Mouse (Mus musculus) embryonic facial prominence, embryonic 14.5 days (tissue): ENCODE measurements around the gene Arhgap27. TPM values are rescaled to one million over a fixed set of nuclear protein-coding genes. Genes with fewer than 3 reads are reported as not detected.

ENCODE experiments used
- ATAC-seq: fragments of 200-750 bp; cut with Nextera tagmentation; 2 replicates; pipeline ENCODE4 v1.8.0; 2017; ENCODE audit warnings: low read depth, moderate number of reproducible peaks, moderate TSS enrichment
- DNase-seq: peaks from one replicate; pipeline ENCODE4 v3.0.0-alpha.2; 2015; ENCODE audit warnings: low spot score
- H3K27ac ChIP-seq: fragments of 300-500 bp; sonication (generic); replicated peaks from 2 replicates; pipeline ENCODE4 v1.5.1; 2014; ENCODE audit warnings: low read depth, mild to moderate bottlenecking, low read length, moderate library complexity
- H3K27me3 ChIP-seq: fragments of 300-500 bp; sonication (generic); replicated peaks from 2 replicates; pipeline ENCODE4 v1.6.1; 2014; ENCODE audit warnings: low read length; ENCODE audit not compliant: control insufficient read depth, insufficient read depth
- H3K36me3 ChIP-seq: fragments of 300-500 bp; sonication (generic); 2 replicates; pipeline ENCODE4 v1.6.1; 2014; ENCODE audit warnings: low read length, mixed read lengths; ENCODE audit not compliant: control insufficient read depth, insufficient read depth
- H3K4me1 ChIP-seq: fragments of 300-500 bp; sonication (generic); 2 replicates; pipeline ENCODE4 v1.6.1; 2014; ENCODE audit warnings: antibody characterized with exemption, low read length; ENCODE audit not compliant: control insufficient read depth, insufficient read depth
- H3K4me2 ChIP-seq: fragments of 300-500 bp; sonication (generic); 2 replicates; pipeline ENCODE4 v1.6.1; 2014; ENCODE audit warnings: low read depth, mild to moderate bottlenecking, low read length, moderate library complexity, mixed read lengths
- H3K4me3 ChIP-seq: fragments of 300-500 bp; sonication (generic); 2 replicates; pipeline ENCODE4 v1.5.1; 2014; ENCODE audit warnings: low read depth, mild to moderate bottlenecking, low read length
- H3K9ac ChIP-seq: fragments of 300-500 bp; sonication (generic); 2 replicates; pipeline ENCODE4 v1.6.1; 2014; ENCODE audit warnings: low read depth, mild to moderate bottlenecking, low read length, moderate library complexity, mixed read lengths
- H3K9me3 ChIP-seq: fragments of 300-500 bp; sonication (generic); 2 replicates; pipeline ENCODE4 v1.6.1; 2016; ENCODE audit warnings: low read length; ENCODE audit not compliant: control insufficient read depth
- WGBS: fragments of 180-500 bp; shearing (Covaris S2); extraction: QIAGEN DNeasy Blood & Tissue Kit; methylation state at CpG from one replicate; pipeline ENCODE4 v1.1.7; 2014; 5-methylcytosine and 5-hydroxymethylcytosine counted together
- polyA plus RNA-seq: library from polyadenylated mRNA; unstranded; fragments of >200 nt; fragmentation: Nextera tagmentation; extraction: Ambion mirVana; gene quantifications from 2 replicates; pipeline ENCODE4 v1.2.1, GENCODE M21; 2014

Gene Arhgap27
- polyA plus RNA-seq, 1 experiment from 2014 or later, result 8.6 TPM

DNA sequence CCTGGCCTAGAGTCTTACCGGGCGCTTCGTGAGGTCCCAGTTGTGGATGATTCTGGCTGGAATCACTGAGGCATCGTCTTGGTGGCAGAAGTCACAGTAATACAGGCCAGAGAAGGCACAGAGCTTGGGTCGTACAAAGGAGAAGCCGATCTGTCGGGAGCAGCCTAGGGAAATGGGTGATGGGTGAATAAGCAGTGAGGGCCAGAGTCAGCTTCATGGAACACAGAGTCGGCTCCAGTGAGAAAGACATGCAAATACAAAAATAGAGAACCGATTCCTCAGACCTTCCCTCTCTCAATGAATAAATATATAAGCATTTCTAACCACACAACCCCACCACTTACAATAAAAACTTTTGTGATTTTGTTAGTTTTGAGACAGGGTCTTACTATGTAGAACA is 10.4 kb upstream of the Arhgap27 start:
- ATAC-seq (no peak), DNase-seq (no peak)
- no peak overlapping the region for H3K4me2 ChIP-seq
- no peak overlapping the region for H3K9ac ChIP-seq
- peaks cover 49% of the 10 kb centered on the region for H3K36me3 ChIP-seq
- H3K27ac ChIP-seq, result no peak overlapping the region
- no peaks in the 10 kb centered on the region for H3K27me3 ChIP-seq
- WGBS, result 93% methylated on average over 9 of the region's 9 CpGs
- H3K4me3 ChIP-seq, result no peak overlapping the region
- H3K4me1 ChIP-seq, result no peaks in the 10 kb centered on the region
- H3K9me3 ChIP-seq, result no peaks in the 10 kb centered on the region

DNA sequence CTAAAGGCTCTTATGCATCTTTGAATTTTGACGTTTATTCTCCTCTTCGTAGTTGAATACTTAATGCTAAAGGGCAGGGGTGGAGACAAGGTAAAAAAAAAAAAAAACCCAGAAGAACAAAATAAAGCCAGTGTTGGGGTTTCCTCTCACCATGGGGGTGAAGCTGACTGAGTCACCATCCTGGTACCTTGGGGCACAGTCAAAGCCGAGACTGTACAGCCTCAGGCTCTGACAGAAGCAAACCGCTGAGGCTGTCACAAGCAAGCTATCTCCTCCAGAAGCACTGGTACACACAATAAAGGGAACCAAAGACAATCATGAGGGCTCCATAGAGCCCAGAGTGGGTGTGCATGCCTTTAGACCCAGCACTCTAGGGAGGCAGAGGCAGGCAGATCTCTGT is 9.1 kb upstream of the Arhgap27 start:
- no peaks in the 10 kb centered on the region for H3K27me3 ChIP-seq
- H3K9me3 ChIP-seq, result no peaks in the 10 kb centered on the region
- 0 out of 2 replicates have a peak overlapping the region, but pooled peaks have one; percentile 35 for H3K27ac ChIP-seq
- no peaks in the 10 kb centered on the region for H3K4me1 ChIP-seq
- H3K4me2 ChIP-seq, result no peak overlapping the region
- no peak for ATAC-seq
- peaks cover 45% of the 10 kb centered on the region for H3K36me3 ChIP-seq
- 79% methylated on average over 4 of the region's 4 CpGs for WGBS
- H3K4me3 ChIP-seq, result no peak overlapping the region
- no peak overlapping the region for H3K9ac ChIP-seq
- no peak for DNase-seq

DNA sequence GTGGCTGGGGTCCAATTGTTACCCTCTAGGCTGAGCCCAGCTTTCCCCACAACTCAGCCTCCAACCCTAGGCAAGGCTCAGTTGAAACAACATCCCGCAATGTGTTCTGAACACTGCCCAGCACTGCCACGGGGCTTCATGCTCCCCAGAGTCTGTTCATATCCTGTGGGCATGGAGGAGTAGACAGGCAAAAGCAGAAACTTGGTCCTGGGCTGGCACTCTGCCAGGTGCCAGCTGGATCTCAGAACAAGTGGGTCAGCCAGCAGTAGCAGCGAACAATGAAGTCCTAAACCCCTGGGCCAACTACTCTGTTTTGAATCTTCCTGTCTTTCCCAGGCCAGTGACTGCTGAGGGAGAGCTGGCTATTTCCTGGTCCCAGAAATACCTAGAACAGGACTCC is 8.6 kb upstream of the Arhgap27 start:
- H3K4me1 ChIP-seq, result no peaks in the 10 kb centered on the region
- H3K27ac ChIP-seq, result 0 out of 2 replicates have a peak overlapping the region, but pooled peaks have one; percentile 35
- H3K9me3 ChIP-seq, result no peaks in the 10 kb centered on the region
- ATAC-seq, result no peak
- no peak for DNase-seq
- peaks cover 45% of the 10 kb centered on the region for H3K36me3 ChIP-seq
- H3K9ac ChIP-seq, result no peak overlapping the region; the same call in 1 of the 2 replicates
- H3K4me2 ChIP-seq, result no peak overlapping the region
- 69% methylated on average over 3 of the region's 3 CpGs for WGBS
- H3K27me3 ChIP-seq, result no peaks in the 10 kb centered on the region
- no peak overlapping the region for H3K4me3 ChIP-seq

DNA sequence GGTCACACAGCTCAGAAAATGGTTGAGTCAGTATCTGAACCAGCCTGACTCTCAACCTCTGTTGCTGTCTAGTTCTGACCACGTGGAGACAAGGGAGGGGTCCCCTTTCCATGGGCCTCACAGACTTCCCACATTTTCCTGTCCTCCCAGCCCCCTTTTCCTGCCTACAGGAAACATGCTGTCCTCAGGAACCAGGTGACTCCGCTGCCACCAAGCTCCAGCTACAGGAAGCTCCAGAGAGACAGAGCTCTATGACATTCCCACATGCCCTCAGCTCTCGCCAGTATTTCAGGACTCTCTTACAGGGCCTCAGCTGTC is 7.7 kb upstream of the Arhgap27 start:
- Histone ChIP-seq H3K27ac (peak overlapping the region; percentile 35; the same call in 1 of the 2 replicates), H3K36me3 (peaks cover 42% of the 10 kb centered on the region), H3K4me2 (no peak overlapping the region), H3K4me3 (no peak overlapping the region), H3K4me1 (no peaks in the 10 kb centered on the region), H3K9me3 (no peaks in the 10 kb centered on the region), H3K27me3 (no peaks in the 10 kb centered on the region), H3K9ac (no peak overlapping the region)
- 68% methylated on average over 3 of the region's 3 CpGs for WGBS
- no peak for ATAC-seq
- DNase-seq, result no peak

DNA sequence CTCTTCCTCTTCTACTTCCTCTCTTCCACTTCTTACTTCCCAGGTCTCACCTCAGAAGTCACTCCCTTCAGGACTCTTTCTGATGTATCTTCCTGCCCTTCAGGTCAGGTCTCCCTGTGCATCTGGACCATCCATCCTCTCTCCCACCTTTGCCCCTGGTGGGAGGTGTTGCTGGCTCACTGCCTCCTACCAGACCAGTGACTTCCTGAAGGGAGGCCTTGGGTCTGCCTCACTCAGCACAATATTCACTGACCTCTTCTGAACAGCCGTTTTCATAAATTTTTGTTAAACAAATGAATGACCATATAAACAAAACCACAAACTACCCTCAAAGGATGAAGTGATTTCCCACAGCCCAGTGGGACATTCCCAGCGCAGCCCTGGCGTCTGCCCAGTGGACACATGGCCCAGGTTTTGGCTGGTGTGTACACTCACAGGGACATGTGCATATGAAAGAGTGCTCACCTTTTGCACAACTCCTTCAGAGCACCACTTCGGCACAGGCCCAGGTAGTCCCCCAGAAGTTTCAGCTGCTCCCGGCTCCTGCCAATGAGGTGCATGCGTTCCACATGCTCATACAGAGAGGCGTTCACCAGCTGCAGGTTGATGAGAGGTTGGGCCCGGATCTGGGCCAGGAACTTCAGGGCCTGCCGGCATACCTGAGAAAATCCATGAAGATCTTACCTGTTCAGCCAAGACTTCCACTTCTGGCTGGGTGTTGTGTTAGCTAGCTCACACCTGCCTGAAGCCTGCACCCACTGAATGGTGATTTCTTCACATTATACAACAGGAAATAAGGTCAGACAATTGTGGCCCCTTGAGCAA is 7.1 kb upstream of the Arhgap27 start:
- H3K27ac ChIP-seq, result no peak overlapping the region
- H3K9me3 ChIP-seq, result no peaks in the 10 kb centered on the region
- H3K4me3 ChIP-seq, result no peak overlapping the region
- no peak overlapping the region for H3K4me2 ChIP-seq
- 90% methylated on average over 9 of the region's 9 CpGs for WGBS
- H3K36me3 ChIP-seq, result peaks cover 41% of the 10 kb centered on the region
- ATAC-seq, result no peak
- H3K27me3 ChIP-seq, result no peaks in the 10 kb centered on the region
- DNase-seq, result no peak
- no peak overlapping the region for H3K9ac ChIP-seq
- H3K4me1 ChIP-seq, result no peaks in the 10 kb centered on the region

DNA sequence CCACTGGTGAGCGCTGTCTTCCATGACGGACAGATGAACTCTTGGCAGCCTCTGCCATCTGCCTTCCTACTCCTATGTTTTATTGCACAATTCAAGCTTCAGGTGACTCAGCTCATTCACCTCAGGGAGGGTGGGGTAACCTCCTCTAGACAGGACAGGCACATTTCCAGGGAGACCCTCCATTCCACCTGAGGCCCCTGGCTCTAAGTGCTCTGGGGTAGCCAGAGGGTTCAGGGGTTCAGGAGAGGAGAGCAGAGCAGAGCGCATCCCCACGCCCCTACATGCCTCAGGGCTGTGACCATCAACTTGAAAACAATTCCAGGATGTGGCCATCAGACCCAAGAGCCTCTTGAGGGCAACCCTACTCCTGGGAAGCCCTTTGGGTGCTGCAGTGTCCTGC is 2.0 kb upstream of the Arhgap27 start:
- H3K4me2 ChIP-seq, result no peak overlapping the region

DNA sequence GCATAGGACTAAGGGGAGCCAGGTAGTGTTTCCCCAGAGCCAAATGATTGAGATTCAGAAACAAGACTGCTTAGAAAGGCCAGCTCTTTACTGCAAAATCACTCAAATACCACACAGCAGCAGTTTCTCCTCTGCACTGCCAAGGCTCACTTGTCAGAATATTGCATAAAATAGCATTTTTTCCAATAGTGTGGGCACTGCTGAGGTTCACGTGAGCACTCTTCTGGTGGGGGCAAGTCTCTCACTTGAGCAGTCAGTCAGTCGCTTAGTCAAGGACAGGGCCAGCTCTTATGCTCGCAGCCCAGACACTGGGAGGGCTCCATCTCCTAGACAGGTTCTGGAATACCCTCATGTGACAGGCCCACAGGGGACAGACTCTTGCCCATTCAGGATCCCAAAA is 1.5 kb upstream of the Arhgap27 start:
- Histone ChIP-seq H3K4me2 (no peak overlapping the region), H3K4me1 (peaks cover 16% of the 10 kb centered on the region), H3K27me3 (peaks cover 44% of the 10 kb centered on the region), H3K27ac (no peak overlapping the region), H3K36me3 (peaks cover 18% of the 10 kb centered on the region), H3K9me3 (no peaks in the 10 kb centered on the region), H3K4me3 (no peak overlapping the region), H3K9ac (no peak overlapping the region)
- 80% methylated on average over 3 of the region's 3 CpGs for WGBS
- DNase-seq (no peak), ATAC-seq (no peak)

More for the DNA sequence above, 2.0 kb upstream of the Arhgap27 start:
- no peak for DNase-seq
- no peak for ATAC-seq
- H3K27ac ChIP-seq, result no peak overlapping the region
- 79% methylated on average over 4 of the region's 4 CpGs for WGBS
- H3K4me1 ChIP-seq, result peaks cover 16% of the 10 kb centered on the region
- no peak overlapping the region for H3K4me3 ChIP-seq
- no peaks in the 10 kb centered on the region for H3K9me3 ChIP-seq
- H3K9ac ChIP-seq, result no peak overlapping the region
- peaks cover 19% of the 10 kb centered on the region for H3K36me3 ChIP-seq
- H3K27me3 ChIP-seq, result peaks cover 42% of the 10 kb centered on the region

DNA sequence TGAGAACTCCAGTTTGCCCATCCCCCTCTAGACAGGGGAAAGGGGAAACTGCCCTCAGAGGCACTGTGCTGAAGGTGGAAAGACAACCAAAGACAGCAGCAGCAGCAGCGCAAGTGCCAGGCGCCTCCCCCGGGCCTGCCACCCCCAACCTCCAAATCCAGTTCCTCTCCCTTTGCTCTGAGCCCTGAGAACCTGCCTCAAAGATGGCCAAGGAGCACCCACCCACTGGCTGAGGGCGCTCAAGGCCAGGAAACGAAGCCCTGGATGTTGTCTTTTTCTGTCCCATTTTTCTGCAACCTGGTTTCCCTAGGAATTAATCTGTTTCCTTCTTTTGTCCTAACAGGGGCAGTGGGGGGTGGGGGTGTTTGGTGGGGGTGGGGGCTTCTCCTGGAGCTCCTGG is 843 bp upstream of the Arhgap27 start:
- H3K4me1 ChIP-seq, result peaks cover 21% of the 10 kb centered on the region
- H3K27me3 ChIP-seq, result peaks cover 51% of the 10 kb centered on the region

More for the DNA sequence above, 843 bp upstream of the Arhgap27 start:
- peaks cover 18% of the 10 kb centered on the region for H3K36me3 ChIP-seq
- DNase-seq (no peak), ATAC-seq (no peak)
- peak overlapping the region; percentile 75; the same call in 1 of the 2 replicates for H3K4me2 ChIP-seq
- no peak overlapping the region for H3K27ac ChIP-seq
- WGBS, result 36% methylated on average over 5 of the region's 5 CpGs
- no peak overlapping the region for H3K9ac ChIP-seq
- H3K4me3 ChIP-seq, result no peak overlapping the region
- H3K9me3 ChIP-seq, result no peaks in the 10 kb centered on the region
